Mouse (Mus musculus) kidney, postnatal 25 days (tissue): ENCODE results near the gene Hspb11.

Experiments
- DNase-seq, 2 experiments: peaks; one replicate each; pipeline ENCODE4 v3.0.0; 2021; ENCODE audit warnings: mixed read lengths in 2 of 2

Hspb11 gene

DNA sequence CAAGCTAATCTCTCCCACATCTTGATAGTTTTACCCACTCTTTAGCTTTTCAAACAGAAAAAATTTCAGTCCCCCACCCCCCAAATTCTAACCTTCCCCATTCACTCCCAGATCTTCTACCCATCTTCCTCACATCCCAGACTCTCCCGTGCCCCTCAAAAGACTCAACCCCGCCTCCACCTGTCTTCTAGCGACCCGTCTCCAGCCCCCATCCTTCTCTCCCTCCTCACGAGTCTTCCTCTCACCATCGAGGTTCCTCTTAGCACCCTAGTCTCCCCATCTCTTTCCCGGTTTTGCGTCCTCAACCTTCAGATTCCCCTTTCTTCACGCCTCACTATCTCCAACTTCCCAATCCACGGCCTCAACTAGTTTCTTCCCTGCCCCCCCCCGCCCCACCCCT, 871 bp upstream of the Hspb11 start:
- no peak for DNase-seq

- DNase-seq, result no peak
Measured at GRCm38 (mm10) chr4:107254414-107254813, 1.0 kb downstream of the Hspb11 start.

- DNase-seq, result no peak
Measured at GRCm38 (mm10) chr4:107260001-107260400, 6.6 kb downstream of the Hspb11 start.

- DNase-seq, result no peak
Measured at GRCm38 (mm10) chr4:107273683-107274082, 20.3 kb downstream of the Hspb11 start.

DNA sequence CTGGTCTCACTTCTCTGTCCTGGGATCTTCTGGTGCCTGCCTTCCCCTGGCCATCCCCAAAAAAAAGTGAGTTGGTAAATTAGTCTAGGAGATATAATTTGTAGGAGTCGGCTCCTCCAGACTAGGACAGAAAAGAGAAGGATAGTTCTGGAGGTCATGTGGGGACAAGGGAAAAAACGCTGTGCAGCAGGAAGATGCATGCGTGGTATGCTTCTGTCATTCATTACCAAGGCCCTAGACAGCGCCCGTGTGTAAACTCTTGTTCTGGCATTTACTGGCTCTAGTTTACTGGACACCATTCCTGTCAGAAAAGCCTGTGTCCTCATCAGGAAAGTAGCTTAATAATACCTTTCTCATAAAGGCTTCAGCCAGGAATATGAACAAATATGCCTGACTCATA, 21.1 kb downstream of the Hspb11 start:
- peak; percentile 60 to 77 for DNase-seq

DNA sequence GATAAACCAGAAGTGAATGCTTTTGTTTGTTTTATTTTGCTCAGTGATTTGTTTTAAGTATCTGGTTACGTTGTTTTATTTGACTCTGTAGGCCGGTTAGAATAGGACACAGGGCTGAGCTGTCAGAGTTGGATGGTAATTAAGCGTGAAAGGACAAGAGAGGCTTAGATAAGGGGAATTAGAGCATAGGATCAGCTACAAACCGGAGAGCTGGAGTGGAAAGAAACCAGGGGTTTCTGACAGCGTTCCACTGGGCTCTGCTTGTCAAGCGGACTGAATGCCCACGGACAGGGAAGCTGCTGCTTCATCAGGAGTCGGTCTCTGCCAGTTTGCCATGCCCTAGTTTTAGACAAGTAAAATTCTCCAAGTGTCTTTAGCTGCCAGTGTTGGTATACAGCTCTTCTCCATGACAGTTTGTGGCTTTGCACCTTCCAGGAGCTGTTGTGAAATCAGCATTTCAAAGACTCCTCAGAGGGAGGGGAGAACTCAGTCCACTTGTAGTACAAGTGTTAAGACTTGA, 24.9 kb downstream of the Hspb11 start:
- DNase-seq, result no peak

GRCm38 (mm10) chr4:107280843-107281475, 27.6 kb downstream of the Hspb11 start:
- no peak for DNase-seq

- no peak for DNase-seq
Measured at GRCm38 (mm10) chr4:107285446-107286200, 32.2 kb downstream of the Hspb11 start.

GRCm38 (mm10) chr4:107286386-107286785, 33.0 kb downstream of the Hspb11 start:
- DNase-seq, result no peak

DNA sequence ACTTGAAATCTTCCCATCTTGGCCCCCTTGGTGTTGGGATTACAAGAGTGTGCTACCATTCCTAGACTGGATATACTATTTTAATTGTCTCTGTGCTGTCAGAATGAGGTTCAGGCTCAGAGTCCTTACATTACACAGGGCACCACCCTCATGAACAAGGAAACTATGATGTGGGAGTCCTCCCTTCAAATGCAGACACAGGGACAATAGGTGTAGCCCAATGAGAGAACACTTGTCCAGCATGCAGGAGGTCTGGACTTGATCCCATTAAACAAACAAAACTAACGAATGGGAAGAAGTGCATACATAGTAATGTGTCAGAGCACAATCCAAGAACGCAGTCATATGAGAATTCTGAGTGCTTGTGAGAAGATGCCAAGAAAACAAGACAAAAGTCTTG, 34.1 kb downstream of the Hspb11 start:
- no peak for DNase-seq

DNA sequence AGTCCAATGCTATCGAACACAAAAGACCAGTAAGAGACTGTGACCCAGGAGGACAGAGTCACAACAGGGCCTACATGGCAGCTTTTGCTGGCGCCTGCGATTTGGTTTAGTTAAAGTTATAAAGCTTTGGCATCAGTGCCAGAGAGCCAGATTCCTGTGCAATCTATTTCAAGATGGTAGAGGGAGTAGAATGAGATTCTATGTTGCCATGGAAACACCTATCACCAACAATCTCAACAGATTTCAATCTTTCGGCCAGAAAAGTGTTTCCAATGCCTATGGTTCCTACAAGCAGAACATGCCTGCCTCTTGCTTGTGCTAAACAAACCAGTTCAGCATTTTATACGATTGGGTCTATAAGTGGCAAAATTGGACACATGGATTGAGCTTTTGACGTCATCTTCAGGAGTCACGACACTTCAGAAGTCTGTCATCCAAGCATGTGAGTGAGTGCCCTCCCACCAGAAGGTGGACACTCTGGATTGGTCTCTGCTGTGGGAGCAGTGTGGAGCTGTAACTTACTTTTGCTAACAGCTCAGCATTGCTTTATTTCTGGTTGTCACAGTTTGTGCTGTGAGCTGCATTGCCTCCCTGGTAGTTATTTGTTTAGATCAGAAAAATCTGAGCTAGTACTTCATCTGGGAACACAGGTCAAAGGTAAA, 38.3 kb downstream of the Hspb11 start:
- no peak for DNase-seq

DNA sequence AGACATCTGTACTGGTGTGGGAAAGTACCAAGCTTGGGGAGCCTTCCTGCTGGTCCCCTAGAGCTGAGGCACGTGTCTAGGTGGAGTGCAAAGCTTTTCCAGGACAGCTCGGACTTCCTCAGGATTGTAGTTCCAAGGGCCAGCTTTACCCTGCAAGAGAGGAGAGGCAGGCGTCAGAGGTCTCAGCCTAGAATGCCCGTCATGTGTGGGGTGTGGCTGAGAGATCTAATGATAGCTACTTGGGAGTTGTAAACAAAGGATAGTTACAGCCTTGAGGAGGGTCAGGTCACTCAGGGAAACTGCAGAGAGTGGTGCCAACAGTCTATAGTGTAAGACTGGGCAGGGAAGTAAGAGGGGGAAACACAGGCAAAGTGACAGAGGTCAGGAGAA, 38.9 kb downstream of the Hspb11 start:
- DNase-seq, result peak in 1 of 2 experiments; percentile 66

DNA sequence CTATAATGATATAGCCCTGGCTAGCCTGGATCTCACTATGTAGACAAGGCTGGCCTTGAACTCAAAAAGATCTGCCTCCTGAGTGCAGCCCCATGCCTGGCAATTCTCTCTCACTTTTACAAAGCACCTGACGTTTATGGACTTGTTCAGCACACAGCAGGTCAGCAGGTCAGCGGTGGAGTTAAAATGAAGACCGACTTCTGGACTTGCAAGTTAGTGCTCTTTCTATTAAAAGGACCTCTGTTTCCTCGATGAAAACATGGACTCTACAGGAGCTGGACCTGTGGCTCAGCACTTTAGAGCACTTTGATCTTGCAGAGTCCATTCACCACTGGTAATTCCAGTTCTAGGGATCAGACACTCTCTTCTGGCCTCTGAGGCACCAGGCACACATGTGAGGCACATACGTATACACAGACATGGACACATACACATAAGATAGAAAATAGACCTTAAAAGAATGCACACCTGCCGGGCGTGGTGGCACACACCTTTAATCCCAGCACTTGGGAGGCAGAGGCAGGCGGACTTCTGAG, 44.7 kb downstream of the Hspb11 start:
- peak; percentile 40 to 79 for DNase-seq

DNA sequence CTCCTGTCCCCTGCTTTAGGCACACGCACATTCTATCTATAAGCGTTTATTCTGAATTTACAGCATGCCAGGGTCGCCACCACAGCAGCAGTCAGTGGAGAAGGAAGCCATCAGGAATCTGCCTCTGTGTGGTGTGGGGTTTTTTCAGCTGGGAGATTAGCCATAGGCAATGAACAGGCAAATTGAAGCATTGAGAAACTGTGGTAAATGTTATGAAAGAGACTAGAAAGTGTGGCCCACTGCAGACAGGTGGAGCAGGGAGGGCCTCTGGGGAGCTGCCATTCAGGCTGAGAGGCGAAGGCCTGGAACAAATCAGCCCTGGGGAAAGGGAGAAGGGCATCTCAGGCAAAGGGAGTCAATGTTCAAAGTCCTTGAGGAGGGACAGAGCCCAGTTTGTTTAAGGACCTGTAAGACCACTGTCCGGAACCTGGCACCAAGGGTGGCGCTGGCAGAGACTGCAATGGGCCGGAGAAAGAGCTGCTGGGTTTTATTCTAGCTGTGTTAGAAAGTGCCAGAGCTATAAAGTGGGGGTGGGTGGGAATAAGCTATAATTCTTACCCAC, 46.5 kb downstream of the Hspb11 start:
- peak; percentile 64 to 88 for DNase-seq

DNA sequence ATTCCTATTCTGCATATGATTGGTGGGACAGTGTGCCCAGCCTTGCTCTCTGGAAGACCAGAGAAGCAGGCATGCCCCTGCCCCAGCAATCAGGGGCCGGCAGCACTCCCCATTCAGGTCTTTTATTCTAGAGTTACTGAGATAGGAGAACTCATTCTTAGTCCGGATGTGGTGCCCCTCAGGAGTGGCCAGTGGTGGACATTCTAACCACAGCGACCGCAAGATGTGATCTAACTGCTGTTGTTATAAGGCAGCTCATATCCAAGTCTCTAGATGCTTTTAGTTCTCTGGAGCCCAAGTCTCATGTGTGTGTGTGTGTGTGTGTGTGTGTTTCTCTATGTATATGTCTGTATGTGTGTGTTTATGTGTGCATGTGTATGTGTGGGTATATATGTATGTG, 47.0 kb downstream of the Hspb11 start:
- DNase-seq, result no peak

GRCm38 (mm10) chr4:107300902-107301555, 47.6 kb downstream of the Hspb11 start:
- no peak for DNase-seq

DNA sequence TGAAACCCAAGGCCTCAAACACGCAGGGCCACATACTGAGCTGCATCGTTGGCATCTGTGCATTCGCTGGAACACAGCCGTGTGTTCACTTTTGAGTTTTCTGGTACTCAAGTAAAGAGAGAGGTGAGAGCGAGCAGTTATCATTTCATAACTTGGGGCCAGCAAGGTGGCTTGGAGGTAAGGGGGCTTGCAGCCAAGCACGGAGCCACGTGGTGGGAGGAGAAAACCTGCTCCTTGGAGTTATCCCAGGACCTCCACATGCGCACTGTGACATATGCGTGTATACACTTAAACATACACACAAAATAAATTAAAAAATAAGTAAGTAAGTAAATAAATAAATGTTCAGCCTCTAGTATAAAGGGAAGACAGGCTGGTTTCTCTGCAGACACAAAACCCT, 48.8 kb downstream of the Hspb11 start:
- peak; percentile 37 to 65 for DNase-seq

GRCm38 (mm10) chr4:107302832-107303231, 49.4 kb downstream of the Hspb11 start:
- DNase-seq, result peak; percentile 74 to 87

- peak; percentile 27 to 72 for DNase-seq
Measured at GRCm38 (mm10) chr4:107303531-107303930, 50.1 kb downstream of the Hspb11 start.

DNA sequence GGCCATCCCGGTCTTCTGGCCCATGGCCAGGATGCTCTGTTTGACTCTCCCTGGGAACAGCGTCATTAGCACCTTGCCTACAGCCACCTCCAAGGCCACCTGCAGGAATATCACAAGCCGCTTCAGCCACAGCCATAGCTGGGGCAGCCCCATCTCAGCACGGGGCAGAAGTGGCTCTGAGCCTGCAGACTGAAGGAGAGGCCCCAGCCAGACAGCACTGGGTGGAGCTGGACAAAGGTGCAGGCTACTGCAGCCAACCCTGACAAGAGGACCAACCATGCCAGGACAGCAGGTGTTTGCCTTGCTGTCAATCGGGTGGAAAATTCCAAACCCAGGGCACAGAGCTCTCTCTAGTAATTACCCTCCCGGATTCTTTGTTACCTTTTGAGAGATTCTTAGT, 53.6 kb downstream of the Hspb11 start, which contains the start of gene Dio1:
Dio1 (minus strand) TSS at position 204 of the 400 bp plus-strand sequence.
- DNase-seq, result peak; percentile 76 to 92

- DNase-seq, result peak; percentile 93 to 96
Measured at GRCm38 (mm10) chr4:107313690-107314478, 60.5 kb downstream of the Hspb11 start, which contains the start of gene Yipf1. TSS of gene Yipf1 (plus strand) at chr4:107314363.

DNA sequence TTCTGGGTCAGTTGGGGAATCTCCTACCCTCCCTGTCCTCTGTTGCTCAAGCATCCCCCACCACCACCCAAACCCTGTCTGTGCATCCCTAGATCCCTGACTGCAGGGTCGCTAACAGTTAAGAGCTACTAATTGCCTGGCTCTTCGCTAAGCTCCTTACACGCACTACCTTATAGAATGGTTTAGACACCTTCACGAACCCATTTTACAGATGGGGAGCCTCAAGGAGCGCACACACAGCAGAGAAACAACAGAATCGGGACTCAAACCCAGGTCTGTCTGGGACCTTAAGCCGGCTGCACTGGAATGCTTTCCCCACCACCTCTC, 61.0 kb downstream of the Hspb11 start:
- no peak for DNase-seq
